Mouse (Mus musculus): ENCODE measurements around the gene Abca13.

The Abca13 gene

DNA sequence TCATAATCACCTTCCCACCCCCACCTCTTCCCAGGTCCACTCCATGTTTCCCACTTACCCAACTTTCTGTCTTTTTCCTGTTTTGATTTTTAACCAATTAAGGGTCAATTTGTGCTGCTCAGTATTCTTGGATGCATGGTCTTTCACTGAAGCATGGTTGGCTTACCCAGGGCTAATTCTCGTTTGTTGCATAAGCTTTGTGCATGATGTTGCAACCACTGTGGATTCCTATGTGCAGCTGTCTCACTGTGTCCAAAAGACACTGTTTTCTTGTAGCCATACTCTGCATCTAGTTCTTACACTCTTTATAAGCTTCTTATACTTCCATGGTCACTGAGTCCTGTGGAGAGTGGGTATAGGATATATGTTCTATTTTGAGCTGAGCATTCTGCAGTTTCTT, 477.7 kb downstream of the Abca13 start:
- no peak for DNase-seq (ENCODE audit: low read depth, low spot score)

DNA sequence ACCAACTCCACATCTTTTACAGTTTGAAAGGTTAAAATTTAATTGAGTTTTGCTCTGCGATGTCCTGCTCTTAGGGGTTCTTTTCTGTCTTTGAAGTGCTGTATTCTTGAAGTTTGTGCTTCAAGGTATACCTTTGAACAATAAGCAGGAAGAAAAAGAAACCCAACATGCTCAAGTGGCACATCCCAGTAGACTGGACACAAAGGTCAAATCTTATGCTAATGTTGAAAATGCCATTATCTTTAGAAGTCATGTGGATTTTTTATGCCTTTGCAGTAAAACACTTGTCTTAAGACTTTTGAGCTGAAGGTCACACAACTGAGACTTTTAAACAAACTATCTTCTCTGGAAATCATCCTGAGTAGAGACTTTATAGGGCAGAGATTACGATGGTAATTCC, 493.2 kb downstream of the Abca13 start:
- DNase-seq (ENCODE audit: low read depth, low spot score), result no peak

DNA sequence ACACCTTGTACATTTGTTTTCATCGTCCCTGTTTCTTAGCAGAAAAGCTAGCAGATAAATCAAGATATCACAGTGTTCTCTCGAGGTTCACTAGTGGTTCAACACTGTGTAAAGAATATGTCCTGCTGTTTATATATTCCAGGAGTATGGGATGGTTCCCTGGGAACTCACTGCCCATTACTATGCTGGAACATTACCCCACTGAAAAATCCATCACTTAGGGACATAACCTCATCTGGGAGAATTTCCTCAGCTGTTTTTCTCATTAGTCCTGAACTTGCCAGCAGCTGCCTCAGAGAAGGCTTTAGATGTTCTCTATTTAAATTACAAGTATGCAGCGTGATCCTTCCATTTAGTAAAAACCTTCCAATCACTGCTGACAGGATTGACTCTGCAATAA, 513.4 kb downstream of the Abca13 start:
- no peak for DNase-seq (ENCODE audit: low read depth, low spot score)

DNA sequence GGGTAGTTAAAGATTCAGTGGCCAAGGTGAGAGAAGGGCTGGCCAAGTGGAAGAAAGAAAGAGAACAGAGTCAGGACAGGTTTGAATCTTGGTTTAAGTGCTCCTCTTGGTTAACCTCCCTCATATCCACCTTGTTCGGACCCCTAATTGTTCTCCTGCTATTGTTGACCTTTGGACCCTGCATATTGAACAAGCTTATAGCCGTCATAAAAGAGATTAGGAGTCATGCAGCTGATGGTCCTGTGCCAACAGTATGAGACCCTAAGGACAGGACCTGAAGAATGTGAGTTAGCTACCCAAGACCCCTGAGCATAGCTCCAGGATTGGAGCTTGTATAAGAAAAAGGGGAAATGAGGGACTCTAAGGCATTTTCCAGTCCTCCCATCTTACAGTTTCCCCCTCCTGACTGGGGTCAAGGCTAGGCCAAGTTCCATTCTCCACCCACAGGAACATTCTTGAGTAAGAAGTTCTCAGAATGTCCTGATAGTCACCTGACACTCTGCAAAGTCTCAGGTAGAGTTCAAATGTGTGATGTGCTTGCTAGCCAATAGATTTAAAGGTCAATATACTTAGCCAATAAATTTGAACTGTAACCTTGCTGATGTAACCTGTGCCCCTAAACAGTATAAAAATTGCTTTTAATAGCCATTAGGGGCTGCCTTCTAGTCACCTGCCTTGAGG, 536.2 kb downstream of the Abca13 start:
- DNase-seq (ENCODE audit: low read depth, low spot score), result no peak

DNA sequence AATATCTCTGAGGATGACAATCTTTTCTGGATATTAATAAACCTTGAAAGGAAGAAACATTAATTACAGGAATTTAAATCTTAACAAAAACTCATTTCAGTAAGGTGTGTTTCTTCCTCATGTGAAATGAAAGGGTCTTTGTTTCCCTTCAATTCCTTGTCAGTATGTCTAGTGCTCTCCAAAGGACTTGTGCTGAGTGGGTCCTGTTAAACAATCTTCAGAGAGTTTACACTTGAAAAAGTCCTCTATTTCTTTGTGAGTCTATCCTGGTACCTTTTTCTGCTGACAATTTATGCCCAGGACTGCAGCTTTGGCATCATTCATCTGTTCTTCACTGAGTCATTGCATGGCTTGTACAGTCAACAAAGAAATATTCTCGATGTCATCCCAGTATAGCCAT, 539.6 kb downstream of the Abca13 start:
- no peak for DNase-seq (ENCODE audit: low read depth, low spot score)
